Mouse (Mus musculus): ENCODE data around the gene Dld.

Gene Dld

GRCm38 (mm10) chr12:31320817-31321216 lies 30.4 kb downstream of the Dld start:
- no peak for DNase-seq (ENCODE audit: low spot score in 2 of 2)

- DNase-seq (ENCODE audit: low spot score in 2 of 2), result no peak
Measured at GRCm38 (mm10) chr12:31318409-31318963, 32.8 kb downstream of the Dld start.

- no peak for DNase-seq (ENCODE audit: low spot score in 2 of 2)
Measured at GRCm38 (mm10) chr12:31317670-31318408, 33.4 kb downstream of the Dld start.

- DNase-seq (ENCODE audit: low spot score in 2 of 2), result no peak
Measured at GRCm38 (mm10) chr12:31315961-31316360, 35.3 kb downstream of the Dld start.

GRCm38 (mm10) chr12:31314310-31314709 lies 36.9 kb downstream of the Dld start:
- DNase-seq (ENCODE audit: low spot score in 2 of 2), result no peak

GRCm38 (mm10) chr12:31313136-31313535 lies 38.1 kb downstream of the Dld start:
- no peak for DNase-seq (ENCODE audit: low spot score in 2 of 2)

- DNase-seq (ENCODE audit: low spot score in 2 of 2), result no peak
Measured at GRCm38 (mm10) chr12:31312281-31312680, 39.0 kb downstream of the Dld start.

GRCm38 (mm10) chr12:31311671-31312265 lies 39.5 kb downstream of the Dld start:
- no peak for DNase-seq (ENCODE audit: low spot score in 2 of 2)

- DNase-seq (ENCODE audit: low spot score in 2 of 2), result no peak
Measured at GRCm38 (mm10) chr12:31310687-31311086, 40.6 kb downstream of the Dld start.

- no peak for DNase-seq (ENCODE audit: low spot score in 2 of 2)
Measured at GRCm38 (mm10) chr12:31307756-31308155, 43.5 kb downstream of the Dld start.

GRCm38 (mm10) chr12:31307011-31307410 lies 44.2 kb downstream of the Dld start:
- no peak for DNase-seq (ENCODE audit: low spot score in 2 of 2)

- peak in 1 of 2 experiments; percentile 30 for DNase-seq (ENCODE audit: low spot score in 2 of 2)
Measured at GRCm38 (mm10) chr12:31306075-31306675, 45.1 kb downstream of the Dld start.

- DNase-seq (ENCODE audit: low spot score in 2 of 2), result no peak
Measured at GRCm38 (mm10) chr12:31302766-31303511, 48.3 kb downstream of the Dld start.

- DNase-seq (ENCODE audit: low spot score in 2 of 2), result no peak
Measured at GRCm38 (mm10) chr12:31302266-31302665, 49.0 kb downstream of the Dld start.

GRCm38 (mm10) chr12:31300276-31300675 lies 51.0 kb downstream of the Dld start:
- DNase-seq (ENCODE audit: low spot score in 2 of 2), result no peak

GRCm38 (mm10) chr12:31299676-31300197 lies 51.5 kb downstream of the Dld start:
- no peak for DNase-seq (ENCODE audit: low spot score in 2 of 2)

GRCm38 (mm10) chr12:31299126-31299525 lies 52.1 kb downstream of the Dld start:
- no peak for DNase-seq (ENCODE audit: low spot score in 2 of 2)

- DNase-seq (ENCODE audit: low spot score in 2 of 2), result no peak
Measured at GRCm38 (mm10) chr12:31298530-31298929, 52.7 kb downstream of the Dld start.

- DNase-seq (ENCODE audit: low spot score in 2 of 2), result no peak
Measured at GRCm38 (mm10) chr12:31298122-31298521, 53.1 kb downstream of the Dld start.

GRCm38 (mm10) chr12:31296097-31296496 lies 55.2 kb downstream of the Dld start:
- DNase-seq (ENCODE audit: low spot score in 2 of 2), result no peak

- DNase-seq (ENCODE audit: low spot score in 2 of 2), result no peak
Measured at GRCm38 (mm10) chr12:31295505-31295904, 55.7 kb downstream of the Dld start.

GRCm38 (mm10) chr12:31294996-31295395 lies 56.3 kb downstream of the Dld start:
- DNase-seq (ENCODE audit: low spot score in 2 of 2), result no peak

All from frontal cortex, postnatal 14 days (tissue).